Mouse (Mus musculus): ENCODE measurements at regions not wholly inside any gene's neighbourhood (a gene's known extent, or its start where the extent isn't known, plus 50 kb on each side); places are given as distances from the start of the nearest gene placed in this dataset.

DNA sequence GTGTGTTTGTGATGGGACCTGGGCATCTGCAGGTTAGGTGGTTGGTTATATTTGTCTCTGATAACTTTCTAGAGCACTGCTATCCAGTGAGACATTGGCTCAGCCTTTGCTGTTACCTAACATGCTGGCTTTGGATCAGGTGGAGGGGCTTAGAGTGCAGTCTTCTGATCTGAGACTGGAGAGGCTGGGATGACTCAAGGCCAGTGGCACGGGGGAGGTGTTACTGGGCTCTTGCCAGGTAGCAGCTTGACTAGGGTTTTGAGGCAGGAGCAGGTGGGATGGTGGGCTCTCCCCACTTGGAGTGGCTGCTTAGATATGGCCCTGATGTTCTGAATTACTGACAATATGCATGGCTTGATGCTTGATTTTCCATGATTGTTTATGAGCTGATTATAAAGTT is 236.0 kb downstream of the Zfp704 start:
- Histone ChIP-seq H3K4me3 (ENCODE audit: insufficient read depth, low read depth, low read length) (no peak overlapping the region), H3K4me1 (ENCODE audit: control insufficient read depth, insufficient read depth, low read length) (no peaks in the 10 kb centered on the region), H3K27ac (ENCODE audit: insufficient read depth, low read depth, low read length) (no peak overlapping the region)
- no peak for TF ChIP-seq POLR2A (IDR thresholded peaks at IDR 0.05; ENCODE audit: insufficient read depth, low read depth, low read length)
- TF ChIP-seq CTCF (IDR thresholded peaks at IDR 0.05; ENCODE audit: insufficient read depth, low read depth, low read length) = no peak
- WGBS = 73% methylated on average over 1 of the region's 1 CpGs

- WGBS = 93% methylated on average over 2 of the region's 2 CpGs
- H3K4me3 ChIP-seq (ENCODE audit: insufficient read depth, low read depth, low read length) = no peak overlapping the region
- H3K27ac ChIP-seq (ENCODE audit: insufficient read depth, low read depth, low read length) = no peak overlapping the region
- no peaks in the 10 kb centered on the region for H3K4me1 ChIP-seq (ENCODE audit: control insufficient read depth, insufficient read depth, low read length)
- TF ChIP-seq POLR2A (IDR thresholded peaks at IDR 0.05; ENCODE audit: insufficient read depth, low read depth, low read length) = no peak
- no peak for TF ChIP-seq CTCF (IDR thresholded peaks at IDR 0.05; ENCODE audit: insufficient read depth, low read depth, low read length)
Measured at GRCm38 (mm10) chr3:9370096-9370495, 239.8 kb downstream of the Zfp704 start.

GRCm38 (mm10) chr3:9365791-9366190 is 244.1 kb downstream of the Zfp704 start:
- Histone ChIP-seq H3K4me3 (ENCODE audit: insufficient read depth, low read depth, low read length) (no peak overlapping the region), H3K4me1 (ENCODE audit: control insufficient read depth, insufficient read depth, low read length) (no peaks in the 10 kb centered on the region), H3K27ac (ENCODE audit: insufficient read depth, low read depth, low read length) (no peak overlapping the region)
- TF ChIP-seq CTCF (IDR thresholded peaks at IDR 0.05; ENCODE audit: insufficient read depth, low read depth, low read length) (no peak), POLR2A (IDR thresholded peaks at IDR 0.05; ENCODE audit: insufficient read depth, low read depth, low read length) (no peak)
- 90% methylated on average over 9 of the region's 9 CpGs for WGBS

GRCm38 (mm10) chr3:9359186-9359585 is 250.7 kb downstream of the Zfp704 start:
- H3K27ac ChIP-seq (ENCODE audit: insufficient read depth, low read depth, low read length) = no peak overlapping the region
- TF ChIP-seq POLR2A (IDR thresholded peaks at IDR 0.05; ENCODE audit: insufficient read depth, low read depth, low read length) = no peak
- TF ChIP-seq CTCF (IDR thresholded peaks at IDR 0.05; ENCODE audit: insufficient read depth, low read depth, low read length) = no peak
- peaks cover 3% of the 10 kb centered on the region; the same call in 1 of the 2 replicates for H3K4me1 ChIP-seq (ENCODE audit: control insufficient read depth, insufficient read depth, low read length)
- H3K4me3 ChIP-seq (ENCODE audit: insufficient read depth, low read depth, low read length) = no peak overlapping the region
- WGBS = 98% methylated on average over 8 of the region's 8 CpGs

- no peak overlapping the region for H3K4me3 ChIP-seq (ENCODE audit: insufficient read depth, low read depth, low read length)
- H3K27ac ChIP-seq (ENCODE audit: insufficient read depth, low read depth, low read length) = no peak overlapping the region
- no peak for TF ChIP-seq CTCF (IDR thresholded peaks at IDR 0.05; ENCODE audit: insufficient read depth, low read depth, low read length)
- no peak for TF ChIP-seq POLR2A (IDR thresholded peaks at IDR 0.05; ENCODE audit: insufficient read depth, low read depth, low read length)
- H3K4me1 ChIP-seq (ENCODE audit: control insufficient read depth, insufficient read depth, low read length) = peaks cover 3% of the 10 kb centered on the region; the same call in 1 of the 2 replicates
- WGBS = 39% methylated on average over 12 of the region's 12 CpGs
Measured at GRCm38 (mm10) chr3:9358111-9358510, 251.8 kb downstream of the Zfp704 start.

- WGBS = 85% methylated on average over 2 of the region's 2 CpGs
- H3K4me3 ChIP-seq (ENCODE audit: insufficient read depth, low read depth, low read length) = no peak overlapping the region
- H3K27ac ChIP-seq (ENCODE audit: insufficient read depth, low read depth, low read length) = no peak overlapping the region
- no peak for TF ChIP-seq POLR2A (IDR thresholded peaks at IDR 0.05; ENCODE audit: insufficient read depth, low read depth, low read length)
- no peak for TF ChIP-seq CTCF (IDR thresholded peaks at IDR 0.05; ENCODE audit: insufficient read depth, low read depth, low read length)
- peaks cover 3% of the 10 kb centered on the region; the same call in 1 of the 2 replicates for H3K4me1 ChIP-seq (ENCODE audit: control insufficient read depth, insufficient read depth, low read length)
Measured at GRCm38 (mm10) chr3:9357639-9358038, 252.2 kb downstream of the Zfp704 start.

GRCm38 (mm10) chr3:9355875-9356274 is 254.0 kb downstream of the Zfp704 start:
- H3K4me1 ChIP-seq (ENCODE audit: control insufficient read depth, insufficient read depth, low read length) = peaks cover 3% of the 10 kb centered on the region; the same call in 1 of the 2 replicates
- no peak overlapping the region for H3K4me3 ChIP-seq (ENCODE audit: insufficient read depth, low read depth, low read length)
- no peak overlapping the region for H3K27ac ChIP-seq (ENCODE audit: insufficient read depth, low read depth, low read length)
- no peak for TF ChIP-seq POLR2A (IDR thresholded peaks at IDR 0.05; ENCODE audit: insufficient read depth, low read depth, low read length)
- no peak for TF ChIP-seq CTCF (IDR thresholded peaks at IDR 0.05; ENCODE audit: insufficient read depth, low read depth, low read length)
- WGBS = 82% methylated on average over 4 of the region's 4 CpGs

DNA sequence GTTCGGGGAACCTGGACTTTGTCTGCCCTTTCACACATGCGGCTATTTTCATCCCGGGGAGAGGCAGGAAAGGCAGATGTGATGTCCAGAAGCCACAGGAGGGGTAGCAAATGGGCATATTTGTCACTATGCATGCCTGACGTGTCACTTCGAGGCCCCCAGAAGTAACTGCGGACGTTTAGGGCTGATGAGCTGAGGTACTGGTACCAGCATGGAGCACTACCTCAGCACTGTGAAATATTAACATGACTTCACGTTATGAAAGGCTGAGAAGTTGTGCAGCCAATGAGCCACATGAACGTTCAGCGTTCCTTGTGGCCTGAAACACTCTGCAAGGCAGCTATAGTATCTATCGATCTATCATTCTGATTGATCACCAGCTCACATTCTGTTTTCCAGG is 255.1 kb downstream of the Zfp704 start:
- WGBS = 94% methylated on average over 11 of the region's 11 CpGs
- TF ChIP-seq CTCF (IDR thresholded peaks at IDR 0.05; ENCODE audit: insufficient read depth, low read depth, low read length) (no peak), POLR2A (IDR thresholded peaks at IDR 0.05; ENCODE audit: insufficient read depth, low read depth, low read length) (no peak)
- peaks cover 3% of the 10 kb centered on the region; the same call in 1 of the 2 replicates for H3K4me1 ChIP-seq (ENCODE audit: control insufficient read depth, insufficient read depth, low read length)
- no peak overlapping the region for H3K27ac ChIP-seq (ENCODE audit: insufficient read depth, low read depth, low read length)
- H3K4me3 ChIP-seq (ENCODE audit: insufficient read depth, low read depth, low read length) = no peak overlapping the region

DNA sequence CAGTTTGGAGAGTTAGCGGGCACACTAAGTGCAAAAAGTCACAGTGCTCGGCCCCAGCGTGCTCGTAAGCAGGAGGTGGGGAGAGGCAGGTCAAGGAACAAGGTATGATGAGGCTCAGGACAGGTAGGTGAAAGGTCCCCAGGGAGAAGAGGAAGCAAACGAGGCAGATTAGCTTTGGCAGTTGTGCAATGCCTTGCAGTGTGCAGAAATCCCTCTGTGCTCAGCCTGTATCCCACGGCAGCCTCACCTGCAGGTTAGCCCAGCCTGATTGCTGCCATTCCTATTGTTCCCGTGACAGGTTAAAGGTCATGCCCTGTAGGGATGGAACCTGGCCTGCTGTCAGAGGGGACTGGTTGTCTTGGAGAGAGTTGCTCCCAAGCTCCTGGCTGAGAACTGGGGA is 257.6 kb downstream of the Zfp704 start:
- 85% methylated on average over 7 of the region's 7 CpGs for WGBS
- H3K4me3 ChIP-seq (ENCODE audit: insufficient read depth, low read depth, low read length) = no peak overlapping the region
- no peak for TF ChIP-seq CTCF (IDR thresholded peaks at IDR 0.05; ENCODE audit: insufficient read depth, low read depth, low read length)
- TF ChIP-seq POLR2A (IDR thresholded peaks at IDR 0.05; ENCODE audit: insufficient read depth, low read depth, low read length) = no peak

GRCm38 (mm10) chr3:9349822-9350221 is 260.1 kb downstream of the Zfp704 start:
- TF ChIP-seq POLR2A (IDR thresholded peaks at IDR 0.05; ENCODE audit: insufficient read depth, low read depth, low read length) = no peak
- no peak for TF ChIP-seq CTCF (IDR thresholded peaks at IDR 0.05; ENCODE audit: insufficient read depth, low read depth, low read length)
- 95% methylated on average over 4 of the region's 4 CpGs for WGBS
- no peak overlapping the region for H3K4me3 ChIP-seq (ENCODE audit: insufficient read depth, low read depth, low read length)
- peaks cover 11% of the 10 kb centered on the region for H3K4me1 ChIP-seq (ENCODE audit: control insufficient read depth, insufficient read depth, low read length)
- H3K27ac ChIP-seq (ENCODE audit: insufficient read depth, low read depth, low read length) = no peak overlapping the region

More for the DNA sequence above, 257.6 kb downstream of the Zfp704 start:
- Histone ChIP-seq H3K4me1 (ENCODE audit: control insufficient read depth, insufficient read depth, low read length) (peaks cover 5% of the 10 kb centered on the region), H3K27ac (ENCODE audit: insufficient read depth, low read depth, low read length) (no peak overlapping the region)
